8 mouse cellular contexts compared by ENCODE assay signal in the genomic region with DNA sequence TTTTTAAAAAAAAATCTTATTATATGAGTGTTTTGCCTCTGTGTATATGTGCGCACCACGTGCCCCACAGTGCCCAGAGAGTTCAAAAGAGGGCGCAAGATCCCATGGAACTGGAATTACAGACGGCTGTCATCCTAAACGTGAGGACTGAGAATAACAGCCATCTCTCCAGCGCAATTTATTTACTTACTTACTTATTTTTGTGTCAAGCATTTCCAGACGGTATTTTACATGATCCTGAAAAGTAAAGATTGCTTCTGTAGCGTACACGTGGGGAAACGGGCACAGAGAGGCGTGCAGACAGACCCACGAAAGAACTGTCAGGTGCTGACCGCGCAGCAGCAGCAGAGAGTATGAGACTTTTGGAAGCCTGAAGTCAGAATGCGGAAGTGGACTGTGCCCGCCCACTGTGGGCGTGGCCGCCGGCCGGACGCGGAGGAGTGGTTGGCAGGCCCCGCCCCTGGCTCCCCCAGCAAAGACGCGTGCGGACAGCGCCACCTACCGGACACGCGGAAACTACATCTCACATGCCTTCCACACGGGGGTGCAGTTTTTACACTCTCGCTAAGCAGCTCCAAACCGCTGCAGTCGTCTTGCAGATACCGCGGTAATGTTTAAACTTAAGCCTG. TPM values are rescaled to one million over a fixed set of nuclear protein-coding genes. Genes with fewer than 3 reads are reported as not detected.
A peak's percentile ranks its signal among the peaks of the same experiment; 100 is the strongest.
DNase-seq lines count a peak whose midpoint lies in the region; ATAC-seq lines count a peak whose summit lies in the region.

No protein-coding gene starts in this region.

- peak overlapping the region; percentile 23 for H3K4me3 ChIP-seq in hindbrain, embryonic 12.5 days

- H3K36me3 ChIP-seq in hindbrain, embryonic 12.5 days, result peaks cover 4% of the 10 kb centered on the region; the same call in 1 of the 2 replicates

- WGBS in hindbrain, embryonic 12.5 days, result 5% methylated on average over 36 of the region's 36 CpGs

- peaks cover 11% of the 10 kb centered on the region for H3K4me1 ChIP-seq in hindbrain, embryonic 12.5 days

- no peak overlapping the region for H3K9ac ChIP-seq in hindbrain, embryonic 12.5 days

- peak overlapping the region; percentile 59 for H3K4me2 ChIP-seq in hindbrain, embryonic 12.5 days (replicated peaks)

- no peaks in the 10 kb centered on the region; the same call in 1 of the 2 replicates for H3K27me3 ChIP-seq in hindbrain, embryonic 12.5 days

- H3K27ac ChIP-seq in hindbrain, embryonic 12.5 days, result no peak overlapping the region

- peak; percentile 90 for DNase-seq in MN1 (ENCODE audit: low spot score)
- DNase-seq in cerebellum, adult 9-10 months, result peak; percentile 98
- peak; percentile 92 to 100 for DNase-seq in frontal cortex, adult 2 months (ENCODE audit: extremely low spot score in 1 of 2, low spot score in 1 of 2)
- DNase-seq in layer of hippocampus, postnatal 14 days (ENCODE audit: low spot score in 2 of 2), result peak; percentile 98 to 99
- peak; percentile 99 for DNase-seq in lung, postnatal 14 days
- DNase-seq in retina, adult 2 months (ENCODE audit: low read depth, low spot score), result peak; percentile 95
- peak; percentile 98 to 100 for DNase-seq in thymus, postnatal 36 days

- peak; percentile 83 for ATAC-seq in hindbrain, embryonic 12.5 days (ENCODE audit: low FRiP score)

- no peaks in the 10 kb centered on the region for H3K9me3 ChIP-seq in hindbrain, embryonic 12.5 days (replicated peaks)

RNA-seq across cellular contexts. Expression of gene Trpv4, which starts 9.1 kb away (rescaled TPM):
- polyA plus RNA-seq in frontal cortex, adult 2 months (2012; rRNA removed), result 1.9 and 2.2 TPM in 2 replicates
- polyA plus RNA-seq in hindbrain, embryonic 12.5 days (2016; fragmentation: Nextera tagmentation; extraction: Ambion mirVana), result 1.3 and 1.5 TPM in 2 replicates
- total RNA-seq in layer of hippocampus, postnatal 14 days (2021), result 1 to 10 TPM; 2.2 to 5.7 TPM

RNA-seq across cellular contexts. Expression of gene Gltp, which starts 23.4 kb away (rescaled TPM):
- 51.5 and 58.9 TPM in 2 replicates for polyA plus RNA-seq in frontal cortex, adult 2 months (2012; rRNA removed)
- polyA plus RNA-seq in hindbrain, embryonic 12.5 days (2016; fragmentation: Nextera tagmentation; extraction: Ambion mirVana), result 60.5 and 63.3 TPM in 2 replicates
- total RNA-seq in layer of hippocampus, postnatal 14 days (2021), result 10 to 100 TPM; 49.7 to 55.7 TPM

RNA-seq across cellular contexts. Expression of gene Tchp, which starts 40.2 kb away (rescaled TPM):
- 19.9 and 20.3 TPM in 2 replicates for polyA plus RNA-seq in frontal cortex, adult 2 months (2012; rRNA removed)
- polyA plus RNA-seq in hindbrain, embryonic 12.5 days (2016; fragmentation: Nextera tagmentation; extraction: Ambion mirVana), result 19.6 and 21.1 TPM in 2 replicates
- total RNA-seq in layer of hippocampus, postnatal 14 days (2021), result 10 to 100 TPM; 12.1 to 13.1 TPM
